Mouse (Mus musculus): ENCODE results near the gene Cisd1. TPM values are rescaled to one million over a fixed set of nuclear protein-coding genes. Genes with fewer than 3 reads are reported as not detected.
A peak's percentile ranks its signal among the peaks of the same experiment; 100 is the strongest.

Cisd1 gene
- polyA plus RNA-seq, 1 experiment from 2014 or later = 93.0 TPM

GRCm38 (mm10) chr10:71284511-71285125 lies 60.1 kb downstream of the Cisd1 start:
- Histone ChIP-seq H3K9me3 (no peaks in the 10 kb centered on the region), H3K4me1 (peaks cover 11% of the 10 kb centered on the region; the same call in 1 of the 2 replicates), H3K36me3 (no peaks in the 10 kb centered on the region), H3K9ac (peak overlapping the region; percentile 92), H3K27ac (peak overlapping the region; percentile 2; the same call in 1 of the 2 replicates), H3K4me2 (peak overlapping the region; percentile 84), H3K27me3 (no peaks in the 10 kb centered on the region; the same call in 1 of the 2 replicates), H3K4me3 (peak overlapping the region; percentile 98)
- WGBS = under 1% methylated on average over 41 of the region's 41 CpGs
- peak; percentile 78 for ATAC-seq (ENCODE audit: borderline replicate concordance, extremely low read depth, low FRiP score, low TSS enrichment)

GRCm38 (mm10) chr10:71284131-71284510 lies 60.6 kb downstream of the Cisd1 start:
- no peak for ATAC-seq (ENCODE audit: borderline replicate concordance, extremely low read depth, low FRiP score, low TSS enrichment)
- peak overlapping the region; percentile 98 for H3K4me3 ChIP-seq
- WGBS = 8% methylated on average over 8 of the region's 8 CpGs
- no peaks in the 10 kb centered on the region for H3K9me3 ChIP-seq
- H3K27ac ChIP-seq = no peak overlapping the region
- H3K36me3 ChIP-seq = no peaks in the 10 kb centered on the region
- H3K9ac ChIP-seq = peak overlapping the region; percentile 92
- peaks cover 11% of the 10 kb centered on the region; the same call in 1 of the 2 replicates for H3K4me1 ChIP-seq
- no peaks in the 10 kb centered on the region; the same call in 1 of the 2 replicates for H3K27me3 ChIP-seq
- peak overlapping the region; percentile 84 for H3K4me2 ChIP-seq

Other genes starting within 250 kb of the Cisd1 start
- gene Bicc1, start 185.3 kb downstream of the Cisd1 start, polyA plus RNA-seq (2015; fragmentation: Nextera tagmentation; extraction: Ambion mirVana) = 20.7 and 20.9 TPM in 2 replicates
- 67.9 and 68.6 TPM in 2 replicates for gene Tfam, start 106.7 kb downstream of the Cisd1 start, polyA plus RNA-seq (2015; fragmentation: Nextera tagmentation; extraction: Ambion mirVana)
- gene Ube2d1, start 59.7 kb downstream of the Cisd1 start, polyA plus RNA-seq (2015; fragmentation: Nextera tagmentation; extraction: Ambion mirVana) = 51.0 and 53.5 TPM in 2 replicates
- gene Ipmk, start 2.8 kb upstream of the Cisd1 start, polyA plus RNA-seq (2015; fragmentation: Nextera tagmentation; extraction: Ambion mirVana) = 13.7 and 14.9 TPM in 2 replicates